Mouse (Mus musculus) midbrain, postnatal 0 days (tissue): ENCODE measurements around the gene Glul. TPM values are rescaled to one million over a fixed set of nuclear protein-coding genes. Genes with fewer than 3 reads are reported as not detected.

ENCODE experiments used
- ATAC-seq: fragments of 200-750 bp; cut with Nextera tagmentation; 2 replicates; pipeline ENCODE4 v1.8.0; 2017; ENCODE audit warnings: moderate number of reproducible peaks, mild to moderate bottlenecking, moderate TSS enrichment, moderate library complexity; ENCODE audit not compliant: low FRiP score
- DNase-seq: peaks from one replicate; pipeline ENCODE4 v3.0.0-alpha.2; 2015; ENCODE audit warnings: low spot score
- H3K27ac ChIP-seq: fragments of 300-500 bp; sonication (generic); 2 replicates; pipeline ENCODE4 v1.5.1; 2014; ENCODE audit warnings: low read depth, mild to moderate bottlenecking, low read length, mixed read lengths
- H3K27me3 ChIP-seq: fragments of 300-500 bp; sonication (generic); 2 replicates; pipeline ENCODE4 v1.6.1; 2014; ENCODE audit warnings: low read length, control low read depth, mixed read lengths; ENCODE audit not compliant: insufficient read depth
- H3K36me3 ChIP-seq: fragments of 300-500 bp; sonication (generic); 2 replicates; pipeline ENCODE4 v1.6.1; 2014; ENCODE audit warnings: low read length, control low read depth, mixed read lengths; ENCODE audit not compliant: insufficient read depth
- H3K4me1 ChIP-seq: fragments of 300-500 bp; sonication (generic); 2 replicates; pipeline ENCODE4 v1.6.1; 2014; ENCODE audit warnings: mild to moderate bottlenecking, control low read depth, antibody characterized with exemption, low read length, mixed read lengths; ENCODE audit not compliant: insufficient read depth
- H3K4me2 ChIP-seq: fragments of 300-500 bp; sonication (generic); 2 replicates; pipeline ENCODE4 v1.6.1; 2014; ENCODE audit warnings: low read depth, mild to moderate bottlenecking, low read length, mixed read lengths; ENCODE audit not compliant: poor library complexity, severe bottlenecking
- H3K4me3 ChIP-seq: fragments of 300-500 bp; sonication (generic); 2 replicates; pipeline ENCODE4 v1.5.1; 2014; ENCODE audit warnings: low read depth, mild to moderate bottlenecking, low read length, moderate library complexity
- H3K9ac ChIP-seq: fragments of 300-500 bp; sonication (generic); replicated peaks from 2 replicates; pipeline ENCODE4 v1.6.1; 2014; ENCODE audit warnings: mild to moderate bottlenecking, low read length, moderate library complexity, mixed read lengths; ENCODE audit not compliant: poor library complexity, severe bottlenecking
- H3K9me3 ChIP-seq: fragments of 300-500 bp; sonication (generic); 2 replicates; pipeline ENCODE4 v1.6.1; 2016; ENCODE audit warnings: low read length, control low read depth
- CTCF ChIP-seq: IDR thresholded peaks from 2 replicates; pipeline ENCODE4 v1.5.1; 2016; ENCODE audit warnings: antibody characterized with exemption, mild to moderate bottlenecking
- WGBS: fragments of 180-500 bp; shearing (Covaris S2); extraction: QIAGEN DNeasy Blood & Tissue Kit; methylation state at CpG from one replicate; pipeline ENCODE4 v1.1.7; 2014; 5-methylcytosine and 5-hydroxymethylcytosine counted together
- polyA plus RNA-seq: library from polyadenylated mRNA; unstranded; fragments of >200 nt; fragmentation: Nextera tagmentation; extraction: Ambion mirVana; gene quantifications from 2 replicates; pipeline ENCODE4 v1.2.1, GENCODE M21; 2015
- total RNA-seq: library from RNA; depleted of rRNA; stranded (reverse); fragments of >200 nt; gene quantifications from 2 replicates; pipeline ENCODE4 v1.2.3, GENCODE M21; 2014

Glul gene
- total and polyA plus RNA-seq, 2 experiments from 2014 or later: 237 to 330 TPM

DNA sequence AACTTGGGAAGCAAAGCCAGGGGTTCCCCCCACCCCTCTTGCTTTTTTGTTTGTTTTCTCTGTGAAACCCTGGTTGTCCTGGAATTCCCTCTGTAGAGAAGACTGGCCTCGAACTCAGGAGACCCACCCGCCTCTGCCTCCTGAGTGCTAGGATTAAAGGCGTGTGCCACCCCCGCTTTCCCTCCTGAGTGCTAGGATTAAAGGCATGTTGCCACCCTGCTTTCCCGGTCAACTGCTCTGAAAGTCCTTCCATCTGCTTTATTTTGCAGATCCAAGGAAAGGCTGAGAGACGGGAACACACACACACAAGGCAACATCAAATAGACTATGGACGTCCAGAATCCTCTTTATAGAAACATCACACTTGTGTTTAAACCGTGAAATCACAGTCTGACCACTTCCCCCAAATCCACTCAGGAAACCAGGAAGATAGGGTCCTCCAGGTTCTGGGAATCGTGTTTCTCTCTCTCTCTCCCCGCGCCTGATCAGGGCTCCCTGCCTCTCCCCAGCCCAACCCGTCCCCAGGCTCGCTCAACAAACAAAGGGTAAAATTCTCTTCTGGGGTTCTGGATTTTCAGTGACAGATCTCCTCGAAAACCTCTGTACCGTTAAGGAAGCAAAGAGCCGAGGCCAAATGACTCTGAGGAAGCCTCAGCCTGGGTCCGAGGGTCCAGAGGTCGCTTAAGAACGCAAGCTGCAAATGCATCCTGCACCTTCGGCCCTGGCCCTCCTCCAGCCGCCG lies 584 bp upstream of the Glul start:
- peaks cover 13% of the 10 kb centered on the region for H3K36me3 ChIP-seq
- H3K27ac ChIP-seq: peak overlapping the region; percentile 95
- peak overlapping the region; percentile 90 for H3K4me3 ChIP-seq
- DNase-seq: no peak
- TF ChIP-seq CTCF: no peak
- 12% methylated on average over 22 of the region's 22 CpGs for WGBS
- H3K9me3 ChIP-seq: no peaks in the 10 kb centered on the region
- no peaks in the 10 kb centered on the region for H3K4me1 ChIP-seq
- H3K9ac ChIP-seq: peak overlapping the region; percentile 92
- ATAC-seq: peak; percentile 49; the same call in 1 of the 2 replicates
- H3K27me3 ChIP-seq: no peaks in the 10 kb centered on the region
- peak overlapping the region; percentile 85 for H3K4me2 ChIP-seq

DNA sequence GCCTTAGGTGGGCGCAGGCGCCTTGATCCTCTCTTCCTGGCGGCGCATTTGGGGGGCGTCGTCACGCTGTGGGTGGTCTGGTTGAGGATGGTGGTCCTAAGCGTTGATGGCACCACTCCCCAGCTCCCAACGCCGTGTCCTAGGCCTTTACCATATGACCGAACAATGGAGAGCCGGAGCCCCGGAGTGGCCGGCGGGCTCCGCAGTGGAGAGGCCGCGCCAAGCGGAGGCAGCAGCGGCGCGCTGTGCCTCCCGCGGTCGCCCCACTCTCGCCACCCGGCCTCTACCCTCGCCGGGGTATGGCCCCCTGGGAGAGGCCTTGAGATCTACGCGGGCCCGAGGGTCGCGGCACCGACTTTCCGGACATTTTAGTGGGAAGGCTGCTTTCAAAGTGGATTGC lies 637 bp downstream of the Glul start:
- Histone ChIP-seq H3K27ac (peak overlapping the region; percentile 95), H3K4me1 (no peaks in the 10 kb centered on the region), H3K27me3 (no peaks in the 10 kb centered on the region), H3K9me3 (no peaks in the 10 kb centered on the region), H3K4me2 (peak overlapping the region; percentile 85), H3K36me3 (peaks cover 23% of the 10 kb centered on the region), H3K4me3 (peak overlapping the region; percentile 90), H3K9ac (peak overlapping the region; percentile 92)
- peak; percentile 52 for ATAC-seq
- peak; percentile 62 for DNase-seq
- under 1% methylated on average over 34 of the region's 36 CpGs for WGBS
- TF ChIP-seq CTCF: no peak

DNA sequence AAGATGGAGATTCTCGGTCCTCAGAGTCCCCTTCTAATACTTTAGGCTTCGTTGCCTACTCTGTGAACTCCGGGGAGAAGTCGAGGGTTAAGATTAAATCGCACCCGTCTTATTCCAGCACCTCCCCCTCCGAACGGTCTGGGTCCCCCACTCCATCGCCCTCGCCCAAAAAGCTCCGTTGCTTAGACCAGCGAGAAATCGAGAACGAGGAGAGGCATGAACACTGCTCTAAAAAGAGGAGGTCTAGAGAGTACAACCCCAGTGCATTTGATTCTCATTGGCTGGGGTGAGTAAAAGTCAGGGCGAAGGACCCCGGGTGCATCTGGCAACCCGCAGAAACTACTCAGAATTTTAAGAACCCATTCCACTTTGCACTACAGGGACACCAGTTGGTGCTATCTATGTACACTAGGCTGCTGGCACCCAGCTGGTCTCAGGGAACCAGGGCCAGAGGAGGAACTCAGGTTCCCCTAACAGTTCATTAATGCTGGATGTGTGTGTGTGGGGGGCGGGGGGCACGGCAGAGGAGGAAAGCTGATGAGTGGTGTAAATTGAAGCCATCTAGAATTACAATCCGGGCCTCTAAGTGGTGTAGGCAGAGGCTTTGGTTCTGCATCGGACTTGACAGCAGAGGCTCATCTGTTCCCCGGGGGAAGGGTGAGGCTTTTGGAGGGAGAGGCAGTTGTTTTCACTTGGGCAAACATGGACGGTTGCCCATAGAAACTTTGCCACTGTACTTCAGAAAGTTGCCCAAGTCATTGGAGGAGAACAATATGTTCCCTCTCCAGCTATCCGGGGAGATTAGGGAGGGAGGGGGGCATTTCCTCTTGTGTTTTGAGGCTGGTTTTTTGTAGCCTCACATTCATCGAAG lies 1.4 kb downstream of the Glul start:
- TF ChIP-seq CTCF: no peak
- peak overlapping the region; percentile 90 for H3K4me3 ChIP-seq
- DNase-seq (peak; percentile 67), ATAC-seq (no peak)
- peak overlapping the region; percentile 92 for H3K9ac ChIP-seq
- H3K36me3 ChIP-seq: peaks cover 27% of the 10 kb centered on the region
- peak overlapping the region; percentile 95 for H3K27ac ChIP-seq
- H3K4me2 ChIP-seq: peak overlapping the region; percentile 85
- no peaks in the 10 kb centered on the region for H3K27me3 ChIP-seq
- 2% methylated on average over 25 of the region's 25 CpGs for WGBS
- H3K4me1 ChIP-seq: no peaks in the 10 kb centered on the region
- H3K9me3 ChIP-seq: no peaks in the 10 kb centered on the region

DNA sequence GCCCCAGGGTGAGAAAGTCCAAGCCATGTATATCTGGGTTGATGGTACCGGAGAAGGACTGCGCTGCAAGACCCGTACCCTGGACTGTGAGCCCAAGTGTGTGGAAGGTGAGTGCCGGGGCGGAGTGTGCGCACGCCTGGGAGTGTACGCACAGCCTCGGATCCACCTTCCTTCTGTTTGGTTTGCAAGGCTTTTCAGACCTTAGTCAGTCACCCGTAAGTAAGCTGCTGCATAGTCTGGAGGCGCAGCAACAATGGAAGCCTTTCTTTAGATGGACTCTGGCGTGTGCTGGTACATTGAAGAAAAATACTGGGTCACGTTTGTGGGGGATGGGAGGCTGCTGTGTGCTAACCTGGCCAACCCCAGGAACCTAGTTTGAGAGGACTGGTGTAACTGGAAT lies 3.3 kb downstream of the Glul start:
- H3K36me3 ChIP-seq: peaks cover 43% of the 10 kb centered on the region
- H3K27me3 ChIP-seq: no peaks in the 10 kb centered on the region
- peak overlapping the region; percentile 85 for H3K4me2 ChIP-seq
- no peaks in the 10 kb centered on the region for H3K9me3 ChIP-seq
- WGBS: 71% methylated on average over 13 of the region's 13 CpGs
- no peak for TF ChIP-seq CTCF
- no peak for DNase-seq
- peak overlapping the region; percentile 90; the same call in 1 of the 2 replicates for H3K4me3 ChIP-seq
- no peaks in the 10 kb centered on the region for H3K4me1 ChIP-seq
- no peak overlapping the region for H3K27ac ChIP-seq
- H3K9ac ChIP-seq: no peak overlapping the region
- no peak for ATAC-seq

DNA sequence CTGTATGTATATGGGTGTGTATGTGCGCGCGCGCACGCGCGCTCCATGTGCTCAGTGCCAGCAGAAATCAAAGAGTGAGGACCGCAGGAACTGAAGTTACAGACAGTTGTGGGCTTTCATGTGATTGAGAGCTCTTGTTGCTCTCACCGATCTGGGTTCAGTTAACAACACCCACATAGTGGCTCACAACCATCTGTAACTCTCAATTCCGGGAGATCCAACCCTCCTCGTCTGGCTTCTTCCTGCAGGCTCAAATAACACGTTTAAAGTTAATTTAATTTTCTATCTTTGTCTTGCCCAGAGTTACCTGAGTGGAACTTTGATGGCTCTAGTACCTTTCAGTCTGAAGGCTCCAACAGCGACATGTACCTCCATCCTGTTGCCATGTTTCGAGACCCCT lies 4.5 kb downstream of the Glul start:
- Histone ChIP-seq H3K36me3 (peaks cover 51% of the 10 kb centered on the region), H3K9me3 (no peaks in the 10 kb centered on the region), H3K27ac (no peak overlapping the region), H3K4me1 (no peaks in the 10 kb centered on the region), H3K4me2 (no peak overlapping the region), H3K4me3 (no peak overlapping the region), H3K9ac (no peak overlapping the region), H3K27me3 (no peaks in the 10 kb centered on the region)
- TF ChIP-seq CTCF: no peak
- no peak for DNase-seq
- 94% methylated on average over 14 of the region's 14 CpGs for WGBS
- ATAC-seq: no peak

DNA sequence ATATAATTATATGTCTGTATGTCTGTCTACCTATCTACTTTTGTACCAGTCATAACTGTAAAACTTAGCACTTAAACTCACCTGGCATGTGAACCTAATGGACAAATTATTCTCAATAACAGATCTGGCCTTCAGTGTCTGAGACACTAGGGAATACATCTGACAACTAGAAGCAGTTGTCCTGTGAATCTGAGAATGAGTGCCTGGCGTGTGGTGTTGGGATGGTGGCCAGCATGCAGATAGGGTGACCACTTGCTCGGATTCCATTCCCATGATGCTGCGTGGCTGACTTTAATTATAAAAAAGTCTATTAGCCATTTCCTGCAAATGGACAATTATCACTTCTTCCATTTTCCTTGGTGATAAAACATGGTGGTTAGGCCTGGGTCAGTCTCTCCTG lies 6.1 kb downstream of the Glul start:
- WGBS: 81% methylated on average over 3 of the region's 3 CpGs
- DNase-seq (no peak), ATAC-seq (no peak)
- Histone ChIP-seq H3K27ac (no peak overlapping the region), H3K4me3 (no peak overlapping the region), H3K9ac (no peak overlapping the region), H3K4me1 (no peaks in the 10 kb centered on the region), H3K27me3 (no peaks in the 10 kb centered on the region), H3K9me3 (no peaks in the 10 kb centered on the region), H3K4me2 (no peak overlapping the region), H3K36me3 (peaks cover 60% of the 10 kb centered on the region)
- TF ChIP-seq CTCF: no peak
